Mouse (Mus musculus) heart, postnatal 0 days (tissue): ENCODE data around the gene Ampd2. TPM values are rescaled to one million over a fixed set of nuclear protein-coding genes. Genes with fewer than 3 reads are reported as not detected.

Experiments
- ATAC-seq: fragments of 200-750 bp; cut with Nextera tagmentation; 2 replicates; pipeline ENCODE4 v1.8.0; 2017; ENCODE audit warnings: low read depth, moderate number of reproducible peaks, moderate library complexity; ENCODE audit not compliant: insufficient read depth
- DNase-seq: peaks from one replicate; pipeline ENCODE4 v3.0.0-alpha.2; 2016; ENCODE audit warnings: low spot score
- H3K27ac ChIP-seq: fragments of 300-500 bp; sonication (generic); 2 replicates; pipeline ENCODE4 v1.5.1; 2014; ENCODE audit warnings: low read depth, mild to moderate bottlenecking
- H3K27me3 ChIP-seq: fragments of 300-500 bp; sonication (generic); 2 replicates; pipeline ENCODE4 v1.6.1; 2014; ENCODE audit warnings: low read length, mixed read lengths; ENCODE audit not compliant: control insufficient read depth, insufficient read depth
- H3K36me3 ChIP-seq: fragments of 300-500 bp; sonication (generic); replicated peaks from 2 replicates; pipeline ENCODE4 v1.6.1; 2014; ENCODE audit warnings: low read length, mixed read lengths; ENCODE audit not compliant: control insufficient read depth, insufficient read depth
- H3K4me1 ChIP-seq: fragments of 300-500 bp; sonication (generic); 2 replicates; pipeline ENCODE4 v1.6.1; 2014; ENCODE audit warnings: antibody characterized with exemption; ENCODE audit not compliant: control insufficient read depth, insufficient read depth
- H3K4me2 ChIP-seq: fragments of 300-500 bp; sonication (generic); 2 replicates; pipeline ENCODE4 v1.6.1; 2014; ENCODE audit warnings: low read depth, mild to moderate bottlenecking, low read length, moderate library complexity
- H3K4me3 ChIP-seq: fragments of 300-500 bp; sonication (generic); 2 replicates; pipeline ENCODE4 v1.5.1; 2014; ENCODE audit warnings: low read depth, low read length
- H3K9ac ChIP-seq: fragments of 300-500 bp; sonication (generic); replicated peaks from 2 replicates; pipeline ENCODE4 v1.6.1; 2014; ENCODE audit warnings: low read depth, low read length, mixed read lengths
- H3K9me3 ChIP-seq: fragments of 300-500 bp; sonication (generic); replicated peaks from 2 replicates; pipeline ENCODE4 v1.6.1; 2016; ENCODE audit warnings: low read length; ENCODE audit not compliant: control insufficient read depth
- CTCF ChIP-seq: IDR thresholded peaks from 2 replicates; pipeline ENCODE4 v1.5.1; 2016; ENCODE audit warnings: antibody characterized with exemption, control low read depth, low read depth
- EP300 ChIP-seq: IDR thresholded peaks from 2 replicates; pipeline ENCODE4 v1.6.1; 2016; ENCODE audit warnings: antibody characterized with exemption, low read depth
- WGBS: fragments of 180-500 bp; shearing (Covaris S2); extraction: QIAGEN DNeasy Blood & Tissue Kit; methylation state at CpG from one replicate; pipeline ENCODE4 v1.1.7; 2014; 5-methylcytosine and 5-hydroxymethylcytosine counted together
- polyA plus RNA-seq: library from polyadenylated mRNA; unstranded; fragments of >200 nt; fragmentation: Nextera tagmentation; extraction: Ambion mirVana; gene quantifications from 2 replicates; pipeline ENCODE4 v1.2.1, GENCODE M21; 2015
- total RNA-seq: library from RNA; depleted of rRNA; stranded (reverse); fragments of >200 nt; gene quantifications from 2 replicates; pipeline ENCODE4 v1.2.3, GENCODE M21; 2014; ENCODE audit warnings: low replicate concordance

Gene Ampd2
- total and polyA plus RNA-seq, 2 experiments from 2014 or later: 12.7 to 77.9 TPM

GRCm38 (mm10) chr3:108085281-108085720, 1.1 kb downstream of the Ampd2 start:
- peak; percentile 80 for ATAC-seq
- no peak; the same call in 1 of the 2 replicates for TF ChIP-seq EP300
- no peak for TF ChIP-seq CTCF
- Histone ChIP-seq H3K4me3 (peak overlapping the region; percentile 58), H3K9ac (peak overlapping the region; percentile 53), H3K9me3 (no peaks in the 10 kb centered on the region), H3K27me3 (no peaks in the 10 kb centered on the region), H3K27ac (peak overlapping the region; percentile 86), H3K4me1 (peaks cover 37% of the 10 kb centered on the region), H3K36me3 (0 out of 2 replicates have a peak, but pooled peaks cover 6% of the 10 kb centered on the region), H3K4me2 (peak overlapping the region; percentile 98)
- peak; percentile 90 for DNase-seq
- 0% methylated on average over 14 of the region's 14 CpGs for WGBS

- 14% methylated on average over 13 of the region's 13 CpGs for WGBS
- Histone ChIP-seq H3K36me3 (0 out of 2 replicates have a peak, but pooled peaks cover 10% of the 10 kb centered on the region), H3K27me3 (no peaks in the 10 kb centered on the region), H3K4me1 (peaks cover 37% of the 10 kb centered on the region), H3K9ac (peak overlapping the region; percentile 12; the same call in 1 of the 2 replicates), H3K4me3 (peak overlapping the region; percentile 58), H3K27ac (peak overlapping the region; percentile 86), H3K9me3 (no peaks in the 10 kb centered on the region), H3K4me2 (peak overlapping the region; percentile 98)
- ATAC-seq (no peak), DNase-seq (no peak)
- no peak for TF ChIP-seq CTCF
- no peak for TF ChIP-seq EP300
Measured at GRCm38 (mm10) chr3:108084767-108085270, 1.6 kb downstream of the Ampd2 start.

GRCm38 (mm10) chr3:108083904-108084407, 2.5 kb downstream of the Ampd2 start:
- Histone ChIP-seq H3K27ac (no peak overlapping the region), H3K4me2 (peak overlapping the region; percentile 98; the same call in 1 of the 2 replicates), H3K27me3 (no peaks in the 10 kb centered on the region), H3K9ac (no peak overlapping the region), H3K36me3 (peaks cover 17% of the 10 kb centered on the region; the same call in 1 of the 2 replicates), H3K9me3 (no peaks in the 10 kb centered on the region), H3K4me1 (peaks cover 37% of the 10 kb centered on the region), H3K4me3 (no peak overlapping the region)
- DNase-seq (no peak), ATAC-seq (no peak)
- WGBS: 60% methylated on average over 4 of the region's 4 CpGs
- no peak for TF ChIP-seq EP300

- TF ChIP-seq CTCF: no peak
- TF ChIP-seq EP300: no peak
- DNase-seq: no peak
- Histone ChIP-seq H3K27me3 (no peaks in the 10 kb centered on the region), H3K4me1 (peaks cover 37% of the 10 kb centered on the region), H3K27ac (0 out of 2 replicates have a peak overlapping the region, but pooled peaks have one; percentile 44), H3K4me2 (no peak overlapping the region), H3K9me3 (no peaks in the 10 kb centered on the region), H3K9ac (no peak overlapping the region), H3K4me3 (no peak overlapping the region), H3K36me3 (peaks cover 25% of the 10 kb centered on the region; the same call in 1 of the 2 replicates)
- WGBS: 32% methylated on average over 2 of the region's 2 CpGs
- ATAC-seq: no peak
Measured at GRCm38 (mm10) chr3:108083161-108083560, 3.3 kb downstream of the Ampd2 start.

- Histone ChIP-seq H3K27ac (peak overlapping the region; percentile 44), H3K4me1 (peaks cover 37% of the 10 kb centered on the region)
Measured at GRCm38 (mm10) chr3:108082251-108082875, 4.1 kb downstream of the Ampd2 start.

More at GRCm38 (mm10) chr3:108082251-108082875, 4.1 kb downstream of the Ampd2 start:
- H3K4me2 ChIP-seq: peak overlapping the region; percentile 40
- H3K9me3 ChIP-seq: no peaks in the 10 kb centered on the region
- TF ChIP-seq EP300 (no peak), CTCF (no peak)
- DNase-seq (no peak), ATAC-seq (no peak)
- H3K9ac ChIP-seq: peak overlapping the region; percentile 17; the same call in 1 of the 2 replicates
- no peaks in the 10 kb centered on the region for H3K27me3 ChIP-seq
- 71% methylated on average over 1 of the region's 1 CpGs for WGBS
- no peak overlapping the region; the same call in 1 of the 2 replicates for H3K4me3 ChIP-seq
- peaks cover 33% of the 10 kb centered on the region for H3K36me3 ChIP-seq
